Mouse (Mus musculus): ENCODE measurements around the gene Minar1. TPM values are rescaled to one million over a fixed set of nuclear protein-coding genes. Genes with fewer than 3 reads are reported as not detected.

Minar1 gene
- polyA plus RNA-seq, 1 experiment, result not detected

DNA sequence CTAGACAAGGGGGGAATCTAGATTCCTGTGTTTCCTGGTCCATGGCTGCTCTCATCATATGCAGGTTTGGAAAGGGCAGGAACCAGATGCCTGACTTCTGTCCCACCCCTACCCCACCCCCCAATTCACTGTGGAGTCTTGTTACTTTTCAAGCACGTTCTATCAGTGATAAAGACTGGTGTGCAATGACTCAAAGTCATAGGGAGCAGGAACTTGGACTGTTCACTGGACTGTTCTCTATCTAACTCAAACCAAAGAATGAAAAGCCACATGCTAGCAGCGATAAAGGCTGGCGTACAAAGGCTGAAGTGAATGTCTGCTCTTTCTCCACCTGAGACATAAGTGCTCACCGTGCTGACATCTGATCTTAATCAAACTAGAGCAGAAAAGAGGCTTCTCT is 12.3 kb downstream of the Minar1 start:
- TF ChIP-seq POLR2A (IDR thresholded peaks at IDR 0.05; ENCODE audit: borderline replicate concordance, low read depth, low read length) (no peak), CTCF (IDR thresholded peaks at IDR 0.05; ENCODE audit: low read depth, low read length) (no peak)
- no peaks in the 10 kb centered on the region for H3K4me1 ChIP-seq (ENCODE audit: control insufficient read depth, insufficient read depth, low read length)
- H3K4me3 ChIP-seq (ENCODE audit: insufficient read depth, low read length), result no peak overlapping the region
- no peak overlapping the region for H3K27ac ChIP-seq (ENCODE audit: insufficient read depth, low read depth, low read length)

DNA sequence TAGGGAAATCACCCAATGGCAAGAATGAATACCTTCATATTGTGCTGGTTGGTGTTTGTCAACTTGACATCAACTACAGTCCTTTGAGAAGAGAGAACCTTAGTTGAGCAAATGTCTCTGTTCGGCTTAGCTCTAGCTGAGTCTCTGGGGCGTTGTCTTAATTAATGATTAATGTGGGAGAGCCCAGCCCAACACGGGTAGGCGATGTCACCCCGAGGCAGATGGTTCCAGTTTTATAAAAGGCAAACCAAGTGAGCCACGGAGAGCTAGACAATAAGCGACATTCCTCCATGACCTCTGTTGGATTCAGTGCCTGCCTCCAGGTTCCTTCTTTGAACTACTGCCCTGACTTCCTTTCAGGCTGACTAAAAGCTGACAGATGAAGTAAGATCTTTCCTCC is 15.6 kb downstream of the Minar1 start:
- Histone ChIP-seq H3K4me1 (ENCODE audit: control insufficient read depth, insufficient read depth, low read length) (no peaks in the 10 kb centered on the region), H3K4me3 (ENCODE audit: insufficient read depth, low read length) (no peak overlapping the region), H3K27ac (ENCODE audit: insufficient read depth, low read depth, low read length) (no peak overlapping the region)
- no peak for TF ChIP-seq CTCF (IDR thresholded peaks at IDR 0.05; ENCODE audit: low read depth, low read length)
- no peak for TF ChIP-seq POLR2A (IDR thresholded peaks at IDR 0.05; ENCODE audit: borderline replicate concordance, low read depth, low read length)

DNA sequence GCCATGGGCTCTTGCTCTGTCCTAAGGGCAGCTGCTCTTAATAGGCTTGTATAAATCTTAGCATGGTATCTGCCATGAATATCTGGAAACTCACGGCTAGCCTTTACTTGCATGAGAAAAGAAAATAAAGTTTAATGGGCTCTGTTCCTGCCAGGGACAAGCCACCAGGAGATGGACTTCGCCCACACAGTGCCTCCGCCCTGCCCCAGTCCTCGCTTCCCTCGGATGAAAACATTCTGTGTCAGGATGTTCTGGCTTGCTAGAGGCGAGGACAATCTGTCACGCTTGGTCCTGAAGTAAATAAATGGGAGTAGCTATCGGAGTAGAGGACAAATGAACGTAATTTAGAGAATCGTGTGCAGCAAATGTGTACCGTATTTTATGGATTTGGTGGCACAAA is 16.7 kb downstream of the Minar1 start:
- Histone ChIP-seq H3K4me3 (ENCODE audit: insufficient read depth, low read length) (no peak overlapping the region), H3K27ac (ENCODE audit: insufficient read depth, low read depth, low read length) (no peak overlapping the region), H3K4me1 (ENCODE audit: control insufficient read depth, insufficient read depth, low read length) (no peaks in the 10 kb centered on the region)
- no peak for TF ChIP-seq POLR2A (IDR thresholded peaks at IDR 0.05; ENCODE audit: borderline replicate concordance, low read depth, low read length)
- no peak for TF ChIP-seq CTCF (IDR thresholded peaks at IDR 0.05; ENCODE audit: low read depth, low read length)

DNA sequence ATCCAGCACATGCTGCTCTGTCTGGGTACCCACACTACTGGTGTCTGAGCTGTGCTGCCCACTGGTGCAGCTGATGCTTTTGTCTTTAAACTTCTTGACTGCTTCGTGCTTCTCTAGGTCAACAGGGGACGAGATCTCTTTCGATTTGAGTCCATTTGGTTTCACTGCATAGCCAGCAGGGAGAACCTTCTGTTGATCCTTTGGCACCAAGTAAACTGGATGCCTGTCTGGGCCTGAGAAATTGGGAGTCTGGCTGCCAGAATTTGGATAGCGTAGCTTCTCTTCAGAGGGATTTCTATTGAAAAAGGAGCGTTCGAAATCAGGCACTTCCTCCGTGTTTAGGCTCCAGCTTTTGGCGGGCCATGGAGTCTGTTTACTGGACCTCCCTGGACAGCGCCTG is 21.0 kb downstream of the Minar1 start:
- Histone ChIP-seq H3K4me3 (ENCODE audit: insufficient read depth, low read length) (no peak overlapping the region), H3K4me1 (ENCODE audit: control insufficient read depth, insufficient read depth, low read length) (no peaks in the 10 kb centered on the region), H3K27ac (ENCODE audit: insufficient read depth, low read depth, low read length) (no peak overlapping the region)
- TF ChIP-seq POLR2A (IDR thresholded peaks at IDR 0.05; ENCODE audit: borderline replicate concordance, low read depth, low read length), result no peak
- no peak for TF ChIP-seq CTCF (IDR thresholded peaks at IDR 0.05; ENCODE audit: low read depth, low read length)

DNA sequence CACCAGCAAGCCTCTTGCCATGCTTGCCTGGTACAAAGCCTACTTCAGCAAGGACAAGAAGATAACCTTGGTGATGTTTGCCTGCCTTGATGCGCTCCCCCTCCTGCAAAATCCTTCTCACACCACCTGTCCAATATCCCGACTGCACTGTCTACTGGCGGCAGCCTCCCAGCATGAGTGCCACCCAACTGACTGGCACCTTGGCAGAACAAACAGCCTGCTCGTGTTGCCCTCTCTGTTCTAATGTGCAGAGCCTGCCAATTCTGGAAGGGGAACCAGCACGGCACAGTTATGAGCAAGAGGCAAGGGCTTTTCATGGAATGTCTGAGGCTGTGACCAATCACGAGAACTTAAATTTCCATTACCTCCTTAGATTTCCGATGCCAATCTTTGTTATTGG is 22.2 kb downstream of the Minar1 start:
- H3K27ac ChIP-seq (ENCODE audit: insufficient read depth, low read depth, low read length), result no peak overlapping the region
- no peak for TF ChIP-seq POLR2A (IDR thresholded peaks at IDR 0.05; ENCODE audit: borderline replicate concordance, low read depth, low read length)
- no peak for TF ChIP-seq CTCF (IDR thresholded peaks at IDR 0.05; ENCODE audit: low read depth, low read length)
- no peak overlapping the region for H3K4me3 ChIP-seq (ENCODE audit: insufficient read depth, low read length)
- no peaks in the 10 kb centered on the region for H3K4me1 ChIP-seq (ENCODE audit: control insufficient read depth, insufficient read depth, low read length)

DNA sequence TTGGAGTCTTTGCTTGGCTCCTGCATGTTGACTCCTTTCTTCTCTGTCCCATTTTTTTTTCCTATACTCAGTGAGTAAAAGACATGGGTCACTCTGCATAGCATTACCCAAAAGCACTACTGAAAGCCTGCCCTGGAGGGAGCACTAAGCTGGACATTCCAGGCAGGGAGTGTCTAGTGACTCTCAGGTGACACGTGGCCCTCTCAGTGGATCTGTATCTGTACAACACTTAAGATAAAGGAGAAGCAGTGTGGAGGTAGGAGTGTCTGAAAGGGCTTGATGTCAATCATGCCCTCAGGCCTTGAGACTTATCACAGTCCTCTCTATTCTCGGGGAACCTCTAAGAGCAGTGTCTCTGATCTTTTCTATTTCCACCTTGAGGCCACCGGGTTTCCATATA is 25.9 kb downstream of the Minar1 start:
- H3K4me1 ChIP-seq (ENCODE audit: control insufficient read depth, insufficient read depth, low read length), result no peaks in the 10 kb centered on the region
- no peak overlapping the region for H3K4me3 ChIP-seq (ENCODE audit: insufficient read depth, low read length)
- TF ChIP-seq CTCF (IDR thresholded peaks at IDR 0.05; ENCODE audit: low read depth, low read length) (no peak), POLR2A (IDR thresholded peaks at IDR 0.05; ENCODE audit: borderline replicate concordance, low read depth, low read length) (no peak)
- no peak overlapping the region for H3K27ac ChIP-seq (ENCODE audit: insufficient read depth, low read depth, low read length)

DNA sequence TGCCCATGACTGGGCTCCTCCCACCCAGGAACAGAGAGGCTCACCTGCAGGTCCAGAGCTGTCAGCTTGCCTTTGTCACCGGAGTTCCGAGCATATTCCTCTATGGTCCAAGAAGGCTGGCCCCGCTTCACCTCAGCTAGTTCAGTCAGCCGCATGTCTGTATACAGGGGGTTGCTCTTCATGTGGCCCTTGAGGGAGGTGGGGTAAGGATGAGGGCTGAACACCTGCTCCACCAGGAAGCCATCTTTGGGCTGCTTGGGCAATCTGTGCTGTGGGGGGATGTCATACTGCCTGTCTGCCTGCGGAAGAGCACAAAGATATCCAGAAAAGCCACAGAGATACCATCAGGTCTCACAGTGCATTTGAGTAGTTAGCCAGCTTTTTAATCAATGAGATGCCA is 26.5 kb downstream of the Minar1 start:
- TF ChIP-seq CTCF (IDR thresholded peaks at IDR 0.05; ENCODE audit: low read depth, low read length), result no peak
- TF ChIP-seq POLR2A (IDR thresholded peaks at IDR 0.05; ENCODE audit: borderline replicate concordance, low read depth, low read length), result no peak
- no peak overlapping the region for H3K4me3 ChIP-seq (ENCODE audit: insufficient read depth, low read length)
- no peaks in the 10 kb centered on the region for H3K4me1 ChIP-seq (ENCODE audit: control insufficient read depth, insufficient read depth, low read length)
- no peak overlapping the region for H3K27ac ChIP-seq (ENCODE audit: insufficient read depth, low read depth, low read length)

DNA sequence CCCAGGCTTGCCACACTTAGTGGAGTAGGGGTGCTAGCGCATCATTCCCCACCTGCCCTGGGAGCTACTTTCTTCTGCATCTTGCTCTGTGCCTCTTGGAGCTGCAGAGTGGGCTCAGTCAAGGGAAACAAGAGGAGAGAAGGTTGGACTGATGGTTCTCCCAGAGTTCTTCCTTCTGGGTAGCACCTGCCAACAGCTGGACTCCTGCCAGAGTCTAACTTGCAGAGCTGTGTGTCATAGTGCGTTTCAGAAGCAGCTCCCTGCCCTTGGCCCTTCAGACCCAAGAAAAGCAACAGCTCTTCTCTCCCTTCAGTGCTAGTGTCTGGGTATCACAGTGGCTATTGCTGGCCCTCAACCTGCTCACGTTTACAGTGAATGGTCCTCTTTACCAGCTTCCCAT is 30.5 kb downstream of the Minar1 start:
- Histone ChIP-seq H3K4me1 (ENCODE audit: control insufficient read depth, insufficient read depth, low read length) (no peaks in the 10 kb centered on the region), H3K27ac (ENCODE audit: insufficient read depth, low read depth, low read length) (no peak overlapping the region), H3K4me3 (ENCODE audit: insufficient read depth, low read length) (no peak overlapping the region)
- TF ChIP-seq POLR2A (IDR thresholded peaks at IDR 0.05; ENCODE audit: borderline replicate concordance, low read depth, low read length), result no peak
- no peak for TF ChIP-seq CTCF (IDR thresholded peaks at IDR 0.05; ENCODE audit: low read depth, low read length)

DNA sequence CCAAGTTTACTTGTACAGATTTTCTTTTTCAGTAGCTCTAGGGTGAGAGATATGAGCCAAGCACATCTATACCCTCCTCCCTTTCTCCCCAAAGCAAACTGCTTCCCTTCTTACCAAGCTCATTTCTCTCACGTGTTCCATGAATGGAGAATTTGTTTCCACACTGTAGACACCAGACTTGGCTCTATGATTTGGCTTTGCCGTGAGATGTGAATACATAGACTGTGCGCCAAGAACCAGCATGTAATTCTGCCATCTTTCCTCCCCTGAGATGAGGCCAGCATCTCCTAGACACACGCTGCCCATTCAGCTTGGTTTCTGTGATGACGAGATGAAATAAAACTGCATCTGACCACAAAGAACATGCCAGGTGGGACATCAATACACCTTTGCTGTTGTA is 44.5 kb downstream of the Minar1 start:
- H3K4me3 ChIP-seq (ENCODE audit: insufficient read depth, low read length), result no peak overlapping the region
- no peaks in the 10 kb centered on the region for H3K4me1 ChIP-seq (ENCODE audit: control insufficient read depth, insufficient read depth, low read length)
- TF ChIP-seq POLR2A (IDR thresholded peaks at IDR 0.05; ENCODE audit: borderline replicate concordance, low read depth, low read length), result no peak
- no peak for TF ChIP-seq CTCF (IDR thresholded peaks at IDR 0.05; ENCODE audit: low read depth, low read length)
- H3K27ac ChIP-seq (ENCODE audit: insufficient read depth, low read depth, low read length), result no peak overlapping the region

DNA sequence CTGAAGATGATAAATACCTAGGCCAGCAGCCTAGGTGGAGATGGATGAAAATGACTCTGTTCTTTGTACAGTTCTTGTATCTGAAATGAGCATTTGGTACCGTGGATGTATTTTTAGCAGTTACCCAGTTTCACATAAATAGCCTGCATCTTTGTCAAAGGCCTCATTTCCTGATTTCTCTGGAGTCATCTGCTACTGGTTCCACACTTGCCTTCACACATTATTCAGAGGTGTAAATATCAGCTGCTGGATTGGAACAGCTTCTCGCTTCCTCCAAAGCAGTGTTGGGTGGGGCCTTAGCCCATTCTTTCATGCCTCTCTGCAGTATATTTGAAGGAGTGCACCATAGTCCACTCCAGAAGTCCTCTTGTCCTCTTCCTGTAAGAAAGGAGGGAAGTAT is 70.3 kb downstream of the Minar1 start:
- TF ChIP-seq CTCF (IDR thresholded peaks at IDR 0.05; ENCODE audit: low read depth, low read length), result no peak
- no peak for TF ChIP-seq POLR2A (IDR thresholded peaks at IDR 0.05; ENCODE audit: borderline replicate concordance, low read depth, low read length)

More for the DNA sequence above, 70.3 kb downstream of the Minar1 start:
- no peak overlapping the region for H3K27ac ChIP-seq (ENCODE audit: insufficient read depth, low read depth, low read length)
- H3K4me3 ChIP-seq (ENCODE audit: insufficient read depth, low read length), result no peak overlapping the region
- no peaks in the 10 kb centered on the region for H3K4me1 ChIP-seq (ENCODE audit: control insufficient read depth, insufficient read depth, low read length)

Other genes starting within 250 kb of the Minar1 start
- 75.2 and 81.0 TPM in 2 replicates for gene Tmed3, start 81.9 kb upstream of the Minar1 start, polyA plus RNA-seq (2012; ENCODE audit: insufficient read depth, insufficient read length, missing spikeins)
- gene Ankrd34c, start 115.3 kb upstream of the Minar1 start, polyA plus RNA-seq (2012; ENCODE audit: insufficient read depth, insufficient read length, missing spikeins), result not detected in 2 replicates

All from bone marrow macrophage, adult 2 months (primary cell).